Comparison of ENCODE assay signal across 8 mouse cellular contexts in genomic region chr2:128127691-128128292, GRCm38 (mm10). TPM values are rescaled to one million over a fixed set of nuclear protein-coding genes. Genes with fewer than 3 reads are reported as not detected.
A peak's percentile ranks its signal among the peaks of the same experiment; 100 is the strongest.
DNase-seq lines count a peak whose midpoint lies in the region; ATAC-seq and TF ChIP-seq lines count a peak whose summit lies in the region.

No protein-coding gene starts in this region.

- H3ac ChIP-seq in C2C12 (ENCODE audit: control insufficient read depth, insufficient read length, low read depth), result peak overlapping the region; percentile 83

- peak overlapping the region; percentile 92 for H3K27ac ChIP-seq in embryonic facial prominence, embryonic 14.5 days (replicated peaks; ENCODE audit: low read depth, low read length)
- peak overlapping the region; percentile 57 for H3K27ac ChIP-seq in liver, adult 2 months (replicated peaks; ENCODE audit: insufficient read depth, low read depth, low read length)
- peak overlapping the region; percentile 43 for H3K27ac ChIP-seq in midbrain, postnatal 0 days (ENCODE audit: low read depth, low read length)
- H3K27ac ChIP-seq in stomach, embryonic 14.5 days (ENCODE audit: low read length), result peak overlapping the region; percentile 94

- peaks cover 22% of the 10 kb centered on the region for H3K36me3 ChIP-seq in C2C12 (ENCODE audit: control insufficient read depth, insufficient read depth)
- peaks cover 17% of the 10 kb centered on the region for H3K36me3 ChIP-seq in embryonic facial prominence, embryonic 14.5 days (ENCODE audit: control insufficient read depth, insufficient read depth, low read length)
- peaks cover 7% of the 10 kb centered on the region; the same call in 1 of the 2 replicates for H3K36me3 ChIP-seq in liver, adult 2 months (ENCODE audit: control insufficient read depth, insufficient read depth, low read length)
- H3K36me3 ChIP-seq in midbrain, postnatal 0 days (ENCODE audit: insufficient read depth, low read length), result no peaks in the 10 kb centered on the region
- peaks cover 18% of the 10 kb centered on the region for H3K36me3 ChIP-seq in stomach, embryonic 14.5 days (ENCODE audit: control insufficient read depth, insufficient read depth, low read length)

- H3K79me3 ChIP-seq in C2C12 (ENCODE audit: low read depth), result no peaks in the 10 kb centered on the region

- H3K79me2 ChIP-seq in C2C12 (ENCODE audit: control insufficient read depth, insufficient read depth), result peaks cover 13% of the 10 kb centered on the region
- no peaks in the 10 kb centered on the region for H3K79me2 ChIP-seq in liver, adult 2 months (ENCODE audit: control insufficient read depth, insufficient read depth, low read length)

- WGBS in embryonic facial prominence, embryonic 14.5 days, result under 1% methylated on average over 34 of the region's 48 CpGs
- under 1% methylated on average over 48 of the region's 48 CpGs for WGBS in liver, adult 2 months
- under 1% methylated on average over 48 of the region's 48 CpGs for WGBS in midbrain, postnatal 0 days
- under 1% methylated on average over 48 of the region's 48 CpGs for WGBS in stomach, embryonic 14.5 days

- peak; percentile 30 for ATAC-seq in embryonic facial prominence, embryonic 14.5 days (ENCODE audit: low read depth)
- ATAC-seq in midbrain, postnatal 0 days (ENCODE audit: low FRiP score), result peak; percentile 24; the same call in 1 of the 2 replicates
- ATAC-seq in stomach, embryonic 14.5 days (ENCODE audit: insufficient number of reproducible peaks, insufficient read depth, low FRiP score, low read depth), result peak; percentile 15; the same call in 1 of the 2 replicates

- H3K9me3 ChIP-seq in embryonic facial prominence, embryonic 14.5 days (ENCODE audit: control insufficient read depth, low read length), result no peaks in the 10 kb centered on the region
- H3K9me3 ChIP-seq in midbrain, postnatal 0 days (ENCODE audit: low read length), result no peaks in the 10 kb centered on the region
- H3K9me3 ChIP-seq in stomach, embryonic 14.5 days (ENCODE audit: control insufficient read depth, low read depth, low read length), result no peaks in the 10 kb centered on the region

- H3K4me1 ChIP-seq in embryonic facial prominence, embryonic 14.5 days (ENCODE audit: control insufficient read depth, insufficient read depth, low read length), result peaks cover 31% of the 10 kb centered on the region
- peaks cover 8% of the 10 kb centered on the region for H3K4me1 ChIP-seq in liver, adult 2 months (ENCODE audit: control insufficient read depth, insufficient read depth, low read length)
- H3K4me1 ChIP-seq in midbrain, postnatal 0 days (ENCODE audit: insufficient read depth, low read length), result peaks cover 16% of the 10 kb centered on the region; the same call in 1 of the 2 replicates
- H3K4me1 ChIP-seq in stomach, embryonic 14.5 days (ENCODE audit: control insufficient read depth, insufficient read depth, low read length), result peaks cover 30% of the 10 kb centered on the region

- peak overlapping the region; percentile 64 for H3K4me3 ChIP-seq in C2C12 (ENCODE audit: insufficient read depth, poor library complexity, severe bottlenecking)
- H3K4me3 ChIP-seq in embryonic facial prominence, embryonic 14.5 days (ENCODE audit: low read depth, low read length), result peak overlapping the region; percentile 80
- peak overlapping the region; percentile 62 for H3K4me3 ChIP-seq in liver, adult 2 months (ENCODE audit: insufficient read depth, low read depth, low read length)
- H3K4me3 ChIP-seq in midbrain, postnatal 0 days (ENCODE audit: low read depth, low read length), result peak overlapping the region; percentile 66
- peak overlapping the region; percentile 87 for H3K4me3 ChIP-seq in stomach, embryonic 14.5 days (ENCODE audit: low read depth, low read length)

- TF ChIP-seq CTCF in C2C12 (IDR thresholded peaks at IDR 0.05; ENCODE audit: control insufficient read depth, insufficient read depth, insufficient read length), result no peak
- TF ChIP-seq CTCF in liver, adult 2 months (IDR thresholded peaks at IDR 0.05; ENCODE audit: low read depth, low read length), result no peak
- TF ChIP-seq CTCF in midbrain, postnatal 0 days (IDR thresholded peaks at IDR 0.05), result no peak

- H3K9ac ChIP-seq in embryonic facial prominence, embryonic 14.5 days (ENCODE audit: low read depth, low read length), result peak overlapping the region; percentile 79
- H3K9ac ChIP-seq in liver, adult 2 months (ENCODE audit: low read depth, low read length), result peak overlapping the region; percentile 55
- peak overlapping the region; percentile 39 for H3K9ac ChIP-seq in midbrain, postnatal 0 days (replicated peaks; ENCODE audit: low read length, poor library complexity, severe bottlenecking)
- H3K9ac ChIP-seq in stomach, embryonic 14.5 days (replicated peaks; ENCODE audit: low read depth, low read length), result peak overlapping the region; percentile 72

- no peaks in the 10 kb centered on the region for H3K27me3 ChIP-seq in C2C12 (ENCODE audit: control insufficient read depth, insufficient read depth, insufficient read length)
- peaks cover 24% of the 10 kb centered on the region for H3K27me3 ChIP-seq in embryonic facial prominence, embryonic 14.5 days (replicated peaks; ENCODE audit: control insufficient read depth, insufficient read depth, low read length)
- no peaks in the 10 kb centered on the region for H3K27me3 ChIP-seq in liver, adult 2 months (ENCODE audit: control insufficient read depth, insufficient read depth, low read length)
- peaks cover 15% of the 10 kb centered on the region for H3K27me3 ChIP-seq in midbrain, postnatal 0 days (ENCODE audit: insufficient read depth, low read length)
- H3K27me3 ChIP-seq in stomach, embryonic 14.5 days (ENCODE audit: control insufficient read depth, insufficient read depth, low read length), result 0 out of 2 replicates have a peak, but pooled peaks cover 3% of the 10 kb centered on the region

- DNase-seq in adrenal gland, postnatal 36 days, result peak; percentile 88 to 90
- DNase-seq in embryonic facial prominence, embryonic 14.5 days (ENCODE audit: low spot score), result peak; percentile 90
- peak; percentile 87 to 88 for DNase-seq in heart, adult 9 months (ENCODE audit: low spot score in 2 of 2)
- DNase-seq in kidney, adult 8-10 months, result peak; percentile 80 to 82
- peak; percentile 88 for DNase-seq in liver, adult 2 months (ENCODE audit: extremely low read depth, low read depth, low spot score)
- peak; percentile 77 for DNase-seq in midbrain, postnatal 0 days (ENCODE audit: low spot score)

- no peak for TF ChIP-seq POLR2A in liver, adult 2 months (IDR thresholded peaks at IDR 0.05; ENCODE audit: extremely low read depth, insufficient read depth, low read length)

- H3K4me2 ChIP-seq in embryonic facial prominence, embryonic 14.5 days (ENCODE audit: low read depth, low read length), result peak overlapping the region; percentile 98
- peak overlapping the region; percentile 98 for H3K4me2 ChIP-seq in midbrain, postnatal 0 days (ENCODE audit: low read depth, low read length, poor library complexity, severe bottlenecking)
- H3K4me2 ChIP-seq in stomach, embryonic 14.5 days (replicated peaks; ENCODE audit: low read depth, low read length), result peak overlapping the region; percentile 92

TF ChIP-seq in C2C12, 6 proteins besides CTCF, POLR2A, EP300 and RAD21:
- TF ChIP-seq MYOD1 (IDR thresholded peaks at IDR 0.05; ENCODE audit: control insufficient read depth, insufficient read length, low read depth) (no peak), USF1 (IDR thresholded peaks at IDR 0.05; ENCODE audit: low read depth) (no peak), FOSL1 (IDR thresholded peaks at IDR 0.05; ENCODE audit: insufficient read depth, low read length, poor library complexity, severe bottlenecking) (no peak), CEBPB (IDR thresholded peaks at IDR 0.05; ENCODE audit: low read depth) (no peak), MYOG (IDR thresholded peaks at IDR 0.05; ENCODE audit: control insufficient read depth, extremely low read depth, insufficient read length) (no peak), MAX (IDR thresholded peaks at IDR 0.05) (no peak)

RNA-seq across cellular contexts. Expression of gene Bcl2l11, which starts 2.0 kb away (rescaled TPM):
- 4.0 TPM for polyA plus RNA-seq in C2C12 (2012; fragmentation: generic; extraction: Trizol)
- total RNA-seq in adrenal gland, postnatal 36 days (2021), result 10 to 100 TPM; 28.0 to 51.3 TPM
- polyA plus RNA-seq in embryonic facial prominence, embryonic 14.5 days (2014; fragmentation: Nextera tagmentation; extraction: Ambion mirVana), result 13.3 and 15.0 TPM in 2 replicates
- 4.0 and 7.0 TPM in 2 replicates for total RNA-seq in liver, adult 2 months (2014; rRNA removed)
- 2.7 and 2.8 TPM in 2 replicates for polyA plus RNA-seq in liver, adult 2 months (2012; rRNA removed)
- 6.5 and 13.1 TPM in 2 replicates for total RNA-seq in midbrain, postnatal 0 days (2014; rRNA removed)
- 3.7 and 5.1 TPM in 2 replicates for polyA plus RNA-seq in midbrain, postnatal 0 days (2015; fragmentation: Nextera tagmentation; extraction: Ambion mirVana)
- 19.9 and 22.6 TPM in 2 replicates for polyA plus RNA-seq in stomach, embryonic 14.5 days (2014; fragmentation: Nextera tagmentation; extraction: Ambion mirVana)

Comparison
In these comparisons a context has a peak if more than half of its experiments do, and no peak if none do; other contexts are left out.
1. Peak in every context shown above with its lines: DNase-seq, ATAC-seq, H3K4me3 ChIP-seq and H3K27ac ChIP-seq.
2. H3K27ac ChIP-seq: peak in every context shown above with its lines; median percentile 94 in stomach, embryonic 14.5 days; 92 in embryonic facial prominence, embryonic 14.5 days; 57 in liver, adult 2 months; 43 in midbrain, postnatal 0 days.